Mouse (Mus musculus) cerebellum, adult 8-10 months (tissue): ENCODE data around the gene Syt7.

Source experiments
- DNase-seq: peaks from one replicate; pipeline ENCODE4 v3.0.0; 2022

Syt7 gene

DNA sequence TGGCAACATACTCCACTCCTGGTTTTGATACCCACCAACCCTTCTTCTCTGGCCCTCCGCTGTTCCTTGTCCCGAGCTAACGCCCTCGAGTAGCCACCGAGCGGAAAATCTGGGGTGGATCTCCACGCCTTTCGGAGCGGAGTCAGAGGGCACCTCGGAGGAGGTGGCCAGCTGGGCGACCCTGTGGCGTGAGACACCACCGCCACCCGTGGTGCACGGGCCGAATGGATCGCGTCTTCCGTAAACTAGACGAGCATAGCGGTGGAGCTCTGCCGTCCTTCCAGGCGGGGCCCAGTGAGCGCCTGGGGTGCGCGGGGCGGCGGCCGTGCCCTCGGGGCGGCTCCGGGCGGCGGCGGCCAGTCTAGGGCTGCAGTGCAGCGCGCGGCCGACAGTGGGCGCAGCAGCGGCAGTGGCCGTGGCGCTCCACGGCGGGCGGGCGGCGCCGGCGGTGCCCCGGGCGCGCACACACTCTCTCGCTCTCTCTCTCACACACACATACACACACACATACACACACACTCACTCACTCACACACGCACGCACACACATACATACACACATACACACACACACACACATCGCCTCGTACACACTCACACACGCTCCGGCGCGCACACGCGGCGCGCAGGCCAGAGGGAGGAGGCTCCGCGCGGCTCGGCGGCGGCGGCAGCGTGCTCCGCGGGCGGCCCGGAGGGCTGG, at the start of gene Syt7:
TSS of gene Syt7 (plus strand) at position 476 of the 699 bp plus-strand sequence.
- peak; percentile 91 for DNase-seq

DNA sequence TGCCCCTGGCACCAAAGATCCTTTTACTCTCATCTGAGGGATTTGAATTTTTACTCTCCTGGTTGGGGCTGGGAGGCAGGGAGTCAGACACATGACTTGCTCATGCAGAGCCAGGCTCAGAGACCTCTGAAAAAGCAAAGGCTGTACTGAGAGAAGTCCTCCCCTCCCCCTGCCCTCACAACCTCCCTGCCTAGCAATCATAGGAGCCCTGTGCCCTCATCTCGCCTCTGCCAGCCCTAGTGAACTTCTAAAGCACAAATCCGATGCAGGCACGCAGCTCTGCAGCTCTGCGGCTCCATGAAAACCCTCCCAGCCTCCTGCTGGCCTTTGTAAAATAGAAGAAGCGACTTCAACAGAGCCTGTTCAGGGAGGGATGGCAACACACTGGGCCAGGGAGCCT, 49.6 kb upstream of the Syt7 start:
- DNase-seq = no peak

DNA sequence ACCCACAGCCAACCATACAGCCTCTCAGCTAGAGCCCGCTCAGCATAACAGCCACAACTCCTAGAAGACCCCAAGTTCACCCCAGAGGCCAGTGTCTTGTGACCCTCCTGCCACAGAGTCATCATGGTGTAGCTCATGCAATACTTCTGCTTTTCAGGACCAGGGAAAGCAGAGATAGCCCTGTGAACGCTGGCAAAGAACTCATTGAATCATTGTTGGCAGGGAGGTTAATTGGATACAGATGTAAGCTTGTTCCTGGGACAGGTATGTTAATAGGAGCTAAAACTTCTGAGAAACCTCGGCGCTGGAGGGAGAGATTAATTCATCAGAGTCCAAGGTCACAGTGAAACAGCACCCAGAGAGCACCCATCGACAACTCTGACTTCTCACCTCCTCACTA, 48.2 kb upstream of the Syt7 start:
- DNase-seq = no peak

DNA sequence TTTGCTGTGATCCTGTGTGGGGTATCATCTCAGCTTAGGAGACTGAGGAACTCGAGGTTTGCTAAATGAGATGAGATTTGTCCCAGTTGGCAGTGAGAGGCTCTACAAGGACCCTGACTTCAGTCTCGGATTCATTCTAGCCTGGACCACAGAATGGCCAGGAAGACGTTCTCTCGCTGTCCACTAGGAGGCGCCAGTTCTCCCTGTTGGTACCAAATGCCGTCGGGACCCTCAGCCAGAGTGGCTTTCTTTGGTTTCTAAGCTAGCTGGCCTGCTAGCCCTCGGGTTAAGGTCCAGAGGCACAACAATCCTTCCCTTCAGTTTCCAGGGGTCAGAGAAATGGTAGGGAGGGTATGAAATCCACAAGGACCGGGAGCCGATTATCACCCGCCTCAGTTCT, 47.7 kb upstream of the Syt7 start:
- peak; percentile 48 for DNase-seq

DNA sequence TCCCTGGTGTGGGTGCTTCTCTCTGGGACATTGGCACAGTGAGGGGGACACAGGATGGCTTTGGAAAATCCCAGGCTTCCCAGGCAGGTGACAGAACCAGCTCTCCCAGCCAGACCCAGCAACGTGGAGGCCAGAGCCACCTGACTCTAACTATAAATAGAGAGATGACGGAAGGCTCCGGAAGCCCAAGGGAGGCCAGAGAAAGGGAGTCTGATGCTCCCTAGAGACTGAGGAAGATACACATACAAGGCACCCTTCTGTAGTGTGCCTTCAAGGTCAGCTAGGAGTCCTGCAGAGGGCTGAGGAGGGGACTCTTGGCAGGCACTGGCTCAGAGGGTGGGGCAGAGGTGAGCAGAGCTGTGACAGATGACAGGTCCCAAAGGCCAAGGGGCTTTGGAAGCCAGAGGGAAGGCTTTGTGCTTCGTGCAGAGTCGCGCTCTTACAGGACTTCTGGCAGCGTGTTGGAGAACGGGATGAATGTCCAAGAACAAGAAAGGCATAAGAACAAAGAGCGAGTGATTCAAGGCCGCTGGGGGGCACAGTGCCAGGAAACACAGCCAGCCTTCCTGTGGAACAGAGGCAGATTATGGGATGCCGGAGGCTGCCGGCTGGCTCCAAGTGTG, 47.0 kb upstream of the Syt7 start:
- peak; percentile 60 for DNase-seq

DNA sequence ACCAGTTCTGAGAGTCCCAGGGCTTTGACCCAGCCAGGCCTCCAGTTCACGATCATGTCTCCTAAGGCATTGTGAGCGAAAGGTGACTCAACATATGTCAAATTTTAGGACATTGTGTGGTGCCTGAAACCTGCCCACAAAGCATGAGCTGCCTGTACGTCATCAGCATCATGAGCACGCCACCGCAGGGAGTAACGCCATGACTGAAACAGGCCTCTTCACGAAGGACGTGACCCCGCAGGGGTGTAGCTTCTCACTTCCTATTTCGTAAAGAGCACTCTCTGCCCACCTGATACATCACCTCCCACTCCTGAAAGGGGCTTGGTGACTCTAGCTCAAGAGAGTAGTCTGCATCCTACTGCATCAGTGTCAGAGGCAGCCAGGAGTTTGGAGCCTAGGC, 45.0 kb upstream of the Syt7 start:
- DNase-seq = no peak

DNA sequence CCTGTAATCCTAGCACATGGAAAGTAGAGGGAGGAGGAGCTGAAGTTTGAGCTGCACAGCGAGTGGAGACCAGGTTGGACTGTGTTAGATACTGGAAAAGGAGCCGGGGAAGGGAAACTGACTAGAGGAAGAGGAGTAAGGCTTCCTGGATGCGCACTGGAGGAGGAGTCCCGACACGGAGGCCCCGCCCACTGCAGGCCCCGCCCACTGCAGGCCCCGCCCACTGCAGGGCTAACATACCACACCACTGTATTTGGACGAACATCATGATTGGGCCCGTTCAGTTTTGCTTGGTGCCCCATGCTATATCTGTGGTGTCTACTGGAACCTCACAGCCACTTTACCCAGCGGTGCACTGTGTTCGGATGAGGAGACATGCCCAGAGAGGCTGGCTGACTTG, 43.2 kb upstream of the Syt7 start:
- no peak for DNase-seq

DNA sequence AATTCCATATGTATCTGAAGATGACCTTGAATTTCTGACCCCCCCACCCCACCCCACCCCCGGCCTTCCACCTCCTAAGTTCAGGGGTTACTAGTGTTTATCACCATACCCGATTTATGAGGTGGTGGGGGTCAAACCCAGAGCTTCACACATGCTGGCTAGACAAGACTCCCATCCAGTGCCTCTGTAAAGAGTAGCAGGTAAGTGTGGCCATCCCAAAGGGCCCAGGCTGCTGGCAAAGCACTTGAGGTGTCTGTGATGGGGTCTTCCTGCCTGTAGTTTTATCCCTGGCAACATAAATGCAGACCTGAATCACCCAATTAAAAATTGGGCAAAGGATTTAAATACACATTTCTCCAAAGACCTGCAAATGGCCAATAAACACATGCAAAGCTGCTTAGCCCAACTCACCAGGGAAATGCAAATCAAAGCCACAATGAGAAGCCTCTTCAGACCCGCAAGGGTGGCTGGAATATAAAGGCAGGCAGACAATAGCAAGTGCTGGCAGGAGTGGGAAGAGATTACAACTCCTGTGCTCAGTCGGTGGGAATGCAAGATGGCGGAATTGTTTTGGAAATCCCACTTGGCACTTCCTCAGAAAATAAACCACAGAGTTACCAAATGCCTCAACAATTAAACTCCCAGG, 41.1 kb upstream of the Syt7 start:
- no peak for DNase-seq

DNA sequence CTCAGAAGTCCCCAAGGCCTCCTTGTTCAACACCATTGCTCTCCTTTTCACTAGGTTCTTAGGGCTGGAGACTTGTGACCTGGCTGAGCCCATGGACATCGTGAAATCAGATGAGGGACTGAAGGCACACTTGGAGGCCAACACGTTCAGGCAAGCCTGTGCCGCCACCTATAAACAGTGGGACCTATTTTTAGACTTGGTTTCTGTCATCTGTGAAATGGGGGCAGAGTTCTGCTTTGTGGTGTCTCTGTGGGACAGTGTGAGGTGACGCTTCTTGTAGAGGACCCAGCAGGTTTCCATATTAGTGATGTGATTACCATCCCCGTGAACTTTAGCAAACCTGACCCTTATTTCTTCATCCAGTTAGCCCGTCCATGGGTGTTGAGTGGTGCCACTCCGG, 36.7 kb upstream of the Syt7 start:
- DNase-seq = no peak

DNA sequence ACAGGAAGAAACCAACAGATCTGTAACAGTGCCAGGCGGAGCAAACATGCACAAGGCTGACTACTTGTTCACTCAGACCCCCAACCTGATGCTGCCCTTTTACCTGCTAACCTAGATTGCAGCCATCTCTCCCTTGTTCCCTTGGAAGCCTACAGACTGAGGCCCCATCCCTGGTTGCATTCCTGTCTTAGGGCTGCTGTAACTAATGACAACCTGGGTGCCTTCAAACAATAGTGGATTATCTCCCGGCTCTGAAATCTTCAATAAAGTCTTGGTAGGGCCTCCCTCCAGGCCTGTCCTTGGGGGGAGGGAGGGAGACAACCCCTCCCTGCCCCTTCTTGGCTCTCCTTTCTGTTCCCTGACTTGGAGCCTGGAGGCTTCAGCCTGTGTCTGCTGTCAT, 34.1 kb upstream of the Syt7 start:
- no peak for DNase-seq

DNA sequence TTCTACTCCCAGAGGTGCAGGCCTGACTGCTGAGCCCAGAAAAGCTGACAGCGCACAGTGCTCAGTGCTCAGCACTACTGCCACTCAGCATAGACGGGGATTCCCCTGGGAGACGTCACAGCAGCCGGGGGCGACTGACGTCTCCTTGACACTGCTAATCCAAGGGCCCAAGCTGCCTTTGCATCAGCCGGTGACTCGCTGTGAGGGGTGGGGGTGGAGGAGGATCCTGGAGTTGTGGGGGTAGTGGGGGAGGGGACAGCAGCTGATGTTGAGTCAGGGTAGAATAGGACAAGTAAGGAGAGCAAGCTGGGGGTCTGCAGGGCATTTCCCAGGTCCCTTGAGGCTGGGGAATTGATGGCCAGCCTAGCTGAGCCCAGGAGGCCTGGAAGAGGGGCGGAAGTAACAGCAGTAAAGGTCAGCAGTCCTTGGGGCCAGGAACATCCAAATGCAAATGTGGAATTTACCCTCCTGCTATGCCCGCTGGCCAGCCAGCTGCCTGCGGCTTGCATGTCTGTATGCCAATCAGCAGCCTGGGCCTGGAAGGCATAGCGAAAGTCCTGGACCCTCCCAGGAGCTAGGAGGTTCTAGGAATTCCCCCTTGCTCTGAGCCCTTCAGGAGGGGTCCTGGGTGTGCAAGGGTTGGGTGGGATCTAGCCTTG, 31.9 kb upstream of the Syt7 start:
- no peak for DNase-seq

DNA sequence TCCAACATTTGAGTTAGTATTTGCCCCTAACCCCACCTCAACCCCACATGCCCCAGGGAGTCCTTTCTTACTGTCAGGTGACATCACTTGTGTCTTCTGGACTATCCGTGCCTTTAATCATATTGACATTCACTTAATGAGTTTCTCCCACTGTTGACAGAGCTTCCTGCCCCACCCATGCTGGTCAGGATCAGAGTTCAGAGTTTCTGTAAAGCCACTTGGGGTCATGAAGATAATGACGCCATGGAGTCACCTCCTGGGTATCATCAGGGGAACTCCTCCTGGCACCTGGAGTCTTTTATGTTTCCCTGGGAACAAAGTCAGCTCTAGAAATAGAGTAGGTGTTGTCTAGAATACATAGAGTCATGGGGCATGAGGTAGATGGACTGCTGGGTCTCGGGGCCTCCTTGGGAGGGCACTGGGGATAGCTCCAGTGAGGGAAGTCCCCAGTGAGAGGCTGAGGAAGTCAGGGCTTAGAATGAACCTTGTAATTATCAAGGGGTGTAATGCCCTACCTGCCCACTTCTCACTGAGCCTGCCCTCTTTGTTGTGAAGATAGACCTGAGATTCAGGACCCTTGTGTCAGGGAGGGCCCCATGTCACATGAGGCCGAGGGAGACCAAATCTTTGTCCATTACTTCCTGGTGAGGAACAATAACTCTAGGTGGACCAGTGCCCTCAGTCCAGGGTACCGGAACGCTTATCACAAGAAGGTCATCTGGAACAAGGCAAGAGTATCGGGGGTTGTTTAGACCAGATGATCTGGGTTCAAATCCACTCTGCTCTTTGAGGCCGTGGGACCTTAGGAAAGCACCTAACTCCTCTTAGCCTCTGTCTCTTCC, 29.6 kb upstream of the Syt7 start:
- no peak for DNase-seq

DNA sequence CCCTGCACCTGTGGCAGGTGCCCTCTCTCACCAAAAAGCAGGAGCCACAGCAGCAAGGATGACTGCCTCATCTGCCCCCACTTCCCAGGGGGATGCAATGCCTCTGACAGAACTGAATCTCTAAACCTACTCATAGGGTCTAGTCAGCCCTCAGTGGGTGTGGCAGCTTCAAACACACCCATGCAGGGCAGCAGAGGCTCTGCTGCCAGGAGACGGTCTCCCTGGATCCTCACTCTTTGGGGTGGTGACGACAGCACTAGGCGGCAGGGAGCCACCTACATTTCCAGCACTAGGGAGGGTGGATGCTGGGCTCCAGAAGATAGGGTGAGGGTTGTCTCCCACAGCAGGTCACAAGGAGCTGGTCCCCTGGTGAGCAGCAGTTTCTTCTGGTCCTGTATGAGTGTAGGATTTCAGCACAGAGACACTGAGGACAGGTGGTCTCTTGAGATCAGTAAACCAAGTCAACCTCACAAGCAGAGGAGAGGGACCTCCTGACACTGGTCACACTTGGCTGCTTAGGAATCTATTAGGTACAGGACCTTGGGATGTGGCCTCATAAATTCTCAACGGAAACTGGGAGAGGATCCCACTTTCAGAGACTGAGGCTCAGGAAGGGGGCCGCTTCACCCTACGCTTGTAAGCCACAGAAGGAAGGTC, 26.3 kb upstream of the Syt7 start:
- no peak for DNase-seq

DNA sequence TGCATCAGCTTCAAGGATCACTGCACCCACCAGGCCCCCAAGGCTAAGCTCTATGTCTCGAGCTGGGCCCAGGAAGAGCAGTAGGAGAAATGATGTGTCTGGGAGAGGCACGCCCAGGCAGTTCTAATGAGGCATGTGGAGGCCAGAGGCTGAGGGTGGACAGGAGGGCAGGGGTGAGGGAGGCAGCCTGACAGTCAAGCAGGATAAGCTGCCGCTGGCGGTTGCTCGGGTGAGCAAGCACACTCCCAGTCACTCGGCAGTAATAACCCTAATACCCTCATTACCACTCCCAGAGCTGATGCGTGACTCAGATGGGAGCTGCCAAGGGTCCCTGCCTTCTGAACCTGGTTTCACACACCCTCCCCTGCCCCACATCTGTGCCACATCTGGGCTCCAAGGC, 25.0 kb upstream of the Syt7 start:
- DNase-seq = no peak

DNA sequence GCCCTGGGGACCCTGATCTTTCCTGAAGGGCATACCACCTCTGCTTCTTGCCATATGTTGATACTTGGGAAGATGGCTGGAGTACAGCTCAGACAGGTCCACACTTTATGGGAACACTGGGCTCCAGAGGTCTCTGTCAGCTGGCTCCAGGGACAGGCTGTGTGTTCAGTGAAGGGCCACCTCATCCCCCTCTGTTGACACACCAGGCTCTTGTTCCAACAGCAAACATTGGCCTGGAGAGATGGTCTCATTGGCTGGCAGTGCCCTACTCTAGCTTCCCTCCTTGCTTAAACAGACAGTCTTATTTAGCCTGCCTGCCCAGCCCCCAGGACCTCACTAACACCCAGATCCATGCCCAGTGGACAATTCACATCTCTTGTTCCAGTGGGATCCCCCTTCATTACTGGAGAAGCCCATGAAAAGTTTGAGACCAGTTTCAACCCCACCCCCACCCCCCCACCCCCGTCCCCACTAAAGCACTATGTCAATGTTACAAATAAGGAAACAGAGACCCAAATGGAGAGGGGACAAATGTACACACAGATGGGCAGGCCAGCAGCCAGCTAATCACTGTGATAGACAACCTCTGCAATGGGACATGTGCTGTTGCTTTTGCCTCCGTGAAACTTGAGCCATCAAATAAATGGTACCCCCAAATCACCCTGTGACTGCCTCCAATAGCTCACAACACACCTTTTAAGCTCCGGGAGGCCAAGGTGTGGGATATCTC, 22.6 kb upstream of the Syt7 start:
- DNase-seq = no peak

DNA sequence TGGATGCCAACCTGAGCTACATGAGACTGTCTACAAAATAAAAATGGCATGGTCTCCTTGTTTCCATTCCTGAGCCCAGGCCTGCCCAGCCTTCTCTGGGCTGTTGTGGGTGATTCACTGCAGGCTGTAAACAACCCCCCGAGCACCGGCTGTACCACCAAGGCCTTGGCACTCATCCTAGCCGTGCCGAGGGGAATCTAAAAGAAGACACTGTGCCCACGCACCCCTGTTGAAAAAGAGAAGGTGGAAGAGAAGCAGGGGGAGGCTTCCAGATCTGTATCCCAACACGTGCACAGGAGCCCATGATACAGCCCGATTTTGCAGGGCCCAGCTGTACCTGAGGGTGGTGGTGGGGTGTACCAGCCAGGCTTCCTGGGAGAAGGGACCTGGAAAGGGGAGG, 21.1 kb upstream of the Syt7 start:
- DNase-seq = no peak

DNA sequence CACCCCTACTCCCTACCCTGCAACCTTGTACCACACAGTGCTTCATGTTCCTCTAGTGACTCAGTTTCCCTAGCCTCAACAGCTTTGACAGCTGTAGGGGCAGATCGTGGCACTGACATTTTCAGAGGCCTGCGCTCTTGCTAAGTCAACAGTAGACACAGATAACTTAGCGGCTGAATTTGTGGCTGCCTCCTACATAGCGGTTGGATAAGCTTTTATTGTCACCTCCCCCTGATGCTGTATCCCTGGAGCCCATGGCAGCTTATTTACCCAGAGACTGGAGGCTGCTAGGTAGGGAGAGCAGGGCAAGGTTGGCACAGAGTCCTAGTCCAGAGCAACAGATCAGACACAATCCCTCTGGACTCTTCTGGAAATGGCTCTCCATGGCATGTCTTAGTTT, 19.0 kb upstream of the Syt7 start:
- no peak for DNase-seq

DNA sequence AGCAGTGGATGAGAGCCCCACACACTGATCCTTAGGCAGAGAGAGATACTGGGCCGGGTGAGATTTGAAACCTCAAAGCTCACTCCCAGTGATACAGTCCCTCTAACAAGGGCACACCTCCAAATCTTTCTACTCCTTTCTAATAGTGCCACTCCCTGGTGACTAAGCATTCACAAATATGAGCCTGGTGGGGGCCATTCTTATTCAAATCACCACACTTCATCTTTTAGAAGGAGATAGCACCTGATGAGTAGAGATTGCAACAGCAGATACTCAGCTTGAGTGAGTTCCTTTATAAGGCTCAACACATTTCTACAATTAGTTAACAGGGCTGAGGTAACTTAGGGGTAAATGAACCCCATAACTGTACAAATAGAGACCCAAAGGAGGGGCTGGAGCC, 15.7 kb upstream of the Syt7 start:
- DNase-seq = no peak

DNA sequence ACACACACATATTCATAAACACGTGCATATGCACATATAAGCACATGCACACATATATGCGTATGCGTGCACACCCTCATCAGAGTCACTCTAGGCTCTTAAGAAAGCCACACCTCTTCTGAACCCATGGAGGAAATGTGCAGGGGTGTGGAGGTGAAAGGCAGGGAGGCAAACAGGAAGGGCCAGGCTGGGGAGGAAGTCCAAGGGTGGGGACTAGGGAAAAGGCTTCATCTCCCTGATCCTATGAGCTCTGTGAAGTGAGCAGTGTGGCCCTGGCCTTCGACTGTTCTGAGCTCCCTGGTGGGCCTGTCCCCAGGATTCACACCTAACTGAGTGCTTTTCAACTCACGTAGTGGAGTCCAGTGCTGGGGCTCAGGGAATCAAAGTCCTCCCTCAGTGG, 13.6 kb upstream of the Syt7 start:
- DNase-seq = no peak

DNA sequence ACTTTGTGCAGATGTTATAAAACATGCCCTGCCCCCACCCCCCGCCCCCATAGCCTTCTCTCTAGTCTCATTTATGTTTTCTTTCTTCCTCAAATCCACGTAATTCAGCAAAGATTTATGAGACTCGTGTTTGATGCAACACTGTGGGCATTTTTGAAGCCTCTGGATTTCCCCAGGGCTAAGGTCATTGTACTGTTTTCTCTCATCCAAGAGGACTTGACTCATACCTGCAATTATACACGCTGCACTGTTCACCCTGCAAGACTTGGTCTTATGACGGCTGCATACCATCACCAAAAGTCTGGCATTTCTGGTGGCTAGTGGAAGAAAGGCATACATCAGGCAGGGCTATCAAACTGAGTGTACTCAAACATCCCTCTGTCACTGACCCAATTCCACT, 8.9 kb upstream of the Syt7 start:
- DNase-seq = no peak

DNA sequence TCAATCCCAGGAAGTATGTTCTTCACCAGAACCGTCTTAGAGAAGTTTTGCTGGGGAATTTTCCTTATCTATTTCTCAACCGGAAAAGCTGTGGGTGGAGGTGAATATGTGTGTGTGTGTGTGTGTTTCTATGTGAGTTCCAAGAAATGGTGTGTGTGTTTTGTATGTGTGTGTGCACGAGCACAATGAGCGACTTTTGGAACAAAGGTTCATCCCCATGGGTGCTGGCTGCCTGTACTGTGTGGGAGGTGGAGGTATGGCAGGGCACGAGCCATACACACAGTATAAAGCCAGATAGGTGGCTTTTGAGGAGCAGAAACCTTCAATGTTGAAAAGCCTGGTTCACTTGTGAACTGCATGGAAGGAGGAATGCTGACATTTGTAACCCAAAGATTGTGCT, 1.2 kb upstream of the Syt7 start:
- DNase-seq = peak; percentile 14
